Mouse (Mus musculus) forebrain, postnatal 0 days (tissue): ENCODE data around the gene Sh2d7. TPM values are rescaled to one million over a fixed set of nuclear protein-coding genes. Genes with fewer than 3 reads are reported as not detected.

Experiments
- ATAC-seq: fragments of 200-750 bp; cut with Nextera tagmentation; 2 replicates; pipeline ENCODE4 v1.8.0; 2017; ENCODE audit warnings: mild to moderate bottlenecking, moderate library complexity
- DNase-seq: peaks from one replicate; pipeline ENCODE4 v3.0.0-alpha.2; 2015
- H3K27ac ChIP-seq: fragments of 300-500 bp; sonication (generic); 2 replicates; pipeline ENCODE4 v1.5.1; 2014; ENCODE audit warnings: low read depth, mild to moderate bottlenecking, antibody characterized with exemption, low read length, moderate library complexity, mixed read lengths
- H3K27me3 ChIP-seq: fragments of 300-500 bp; sonication (generic); 2 replicates; pipeline ENCODE4 v1.6.1; 2014; ENCODE audit warnings: mild to moderate bottlenecking, low read length, mixed read lengths; ENCODE audit not compliant: insufficient read depth
- H3K36me3 ChIP-seq: fragments of 300-500 bp; sonication (generic); 2 replicates; pipeline ENCODE4 v1.6.1; 2014; ENCODE audit warnings: mild to moderate bottlenecking, moderate library complexity; ENCODE audit not compliant: insufficient read depth
- H3K4me1 ChIP-seq: fragments of 300-500 bp; sonication (generic); 2 replicates; pipeline ENCODE4 v1.6.1; 2014; ENCODE audit warnings: antibody characterized with exemption; ENCODE audit not compliant: insufficient read depth
- H3K4me2 ChIP-seq: fragments of 300-500 bp; sonication (generic); 2 replicates; pipeline ENCODE4 v1.6.1; 2014; ENCODE audit warnings: low read depth, mild to moderate bottlenecking, moderate library complexity
- H3K4me3 ChIP-seq: fragments of 300-500 bp; sonication (generic); 2 replicates; pipeline ENCODE4 v1.5.1; 2014; ENCODE audit warnings: low read depth, low read length, mixed read lengths
- H3K9ac ChIP-seq: fragments of 300-500 bp; sonication (generic); 2 replicates; pipeline ENCODE4 v1.6.1; 2014; ENCODE audit warnings: mild to moderate bottlenecking
- H3K9me3 ChIP-seq: fragments of 300-500 bp; sonication (generic); 2 replicates; pipeline ENCODE4 v1.6.1; 2016; ENCODE audit warnings: low read length
- CTCF ChIP-seq: sonication (generic); IDR thresholded peaks from 2 replicates; pipeline ENCODE4 v1.5.1; 2016; ENCODE audit warnings: antibody characterized with exemption, control low read depth, low read depth
- WGBS: fragments of 180-500 bp; shearing (Covaris S2); extraction: QIAGEN DNeasy Blood & Tissue Kit; methylation state at CpG from one replicate; pipeline ENCODE4 v1.1.7; 2014; 5-methylcytosine and 5-hydroxymethylcytosine counted together
- polyA plus RNA-seq: library from polyadenylated mRNA; unstranded; fragments of >200 nt; fragmentation: Nextera tagmentation; extraction: Ambion mirVana; gene quantifications from 2 replicates; pipeline ENCODE4 v1.2.1, GENCODE M21; 2015
- total RNA-seq: library from RNA; depleted of rRNA; stranded (reverse); fragments of >200 nt; gene quantifications from 2 replicates; pipeline ENCODE4 v1.2.3, GENCODE M21; 2014

Sh2d7 gene
- total and polyA plus RNA-seq, 2 experiments from 2014 or later, result not detected

GRCm38 (mm10) chr9:54502111-54502495 is 36.7 kb upstream of the Sh2d7 start:
- Histone ChIP-seq H3K27ac (peak overlapping the region; percentile 92), H3K9ac (peak overlapping the region; percentile 92), H3K36me3 (no peaks in the 10 kb centered on the region), H3K4me3 (peak overlapping the region; percentile 90), H3K4me1 (peaks cover 14% of the 10 kb centered on the region), H3K27me3 (no peaks in the 10 kb centered on the region), H3K4me2 (peak overlapping the region; percentile 76), H3K9me3 (no peaks in the 10 kb centered on the region)
- 2% methylated on average over 13 of the region's 13 CpGs for WGBS
- TF ChIP-seq CTCF, result no peak
- peak; percentile 28; the same call in 1 of the 2 replicates for ATAC-seq
- no peak for DNase-seq

GRCm38 (mm10) chr9:54502873-54503272 is 35.9 kb upstream of the Sh2d7 start:
- Histone ChIP-seq H3K4me3 (peak overlapping the region; percentile 90), H3K27me3 (no peaks in the 10 kb centered on the region), H3K9me3 (no peaks in the 10 kb centered on the region), H3K4me2 (peak overlapping the region; percentile 76), H3K27ac (no peak overlapping the region), H3K36me3 (no peaks in the 10 kb centered on the region), H3K4me1 (peaks cover 14% of the 10 kb centered on the region), H3K9ac (0 out of 2 replicates have a peak overlapping the region, but pooled peaks have one; percentile 18)
- ATAC-seq (no peak), DNase-seq (no peak)
- WGBS, result 11% methylated on average over 12 of the region's 12 CpGs
- no peak for TF ChIP-seq CTCF

- DNase-seq (no peak), ATAC-seq (no peak)
- H3K9ac ChIP-seq, result no peak overlapping the region
- H3K4me1 ChIP-seq, result no peaks in the 10 kb centered on the region
- 83% methylated on average over 2 of the region's 2 CpGs for WGBS
- no peak overlapping the region for H3K4me3 ChIP-seq
- no peaks in the 10 kb centered on the region for H3K9me3 ChIP-seq
- TF ChIP-seq CTCF, result no peak
- no peaks in the 10 kb centered on the region for H3K36me3 ChIP-seq
- H3K27me3 ChIP-seq, result no peaks in the 10 kb centered on the region
- H3K4me2 ChIP-seq, result no peak overlapping the region
- H3K27ac ChIP-seq, result no peak overlapping the region
Observed at GRCm38 (mm10) chr9:54515991-54516390, 22.8 kb upstream of the Sh2d7 start.

- no peak for TF ChIP-seq CTCF
- DNase-seq, result no peak
- Histone ChIP-seq H3K4me1 (no peaks in the 10 kb centered on the region), H3K36me3 (no peaks in the 10 kb centered on the region), H3K27me3 (no peaks in the 10 kb centered on the region), H3K9ac (no peak overlapping the region), H3K4me3 (no peak overlapping the region), H3K4me2 (no peak overlapping the region), H3K9me3 (no peaks in the 10 kb centered on the region), H3K27ac (no peak overlapping the region)
- WGBS, result 70% methylated on average over 7 of the region's 7 CpGs
- ATAC-seq, result no peak
Observed at GRCm38 (mm10) chr9:54518921-54519320, 19.9 kb upstream of the Sh2d7 start.

- TF ChIP-seq CTCF, result no peak
- H3K4me1 ChIP-seq, result no peaks in the 10 kb centered on the region
- no peak overlapping the region for H3K4me2 ChIP-seq
- no peak overlapping the region for H3K27ac ChIP-seq
- no peak overlapping the region for H3K9ac ChIP-seq
- 82% methylated on average over 4 of the region's 4 CpGs for WGBS
- H3K27me3 ChIP-seq, result no peaks in the 10 kb centered on the region
- ATAC-seq (no peak), DNase-seq (no peak)
- no peak overlapping the region for H3K4me3 ChIP-seq
- H3K9me3 ChIP-seq, result no peaks in the 10 kb centered on the region
- no peaks in the 10 kb centered on the region for H3K36me3 ChIP-seq
Observed at GRCm38 (mm10) chr9:54520286-54520685, 18.5 kb upstream of the Sh2d7 start.

GRCm38 (mm10) chr9:54527694-54528093 is 11.1 kb upstream of the Sh2d7 start:
- no peak for ATAC-seq
- peak; percentile 52 for TF ChIP-seq CTCF

GRCm38 (mm10) chr9:54529950-54530349 is 8.8 kb upstream of the Sh2d7 start:
- 47% methylated on average over 2 of the region's 2 CpGs for WGBS

More at GRCm38 (mm10) chr9:54527694-54528093, 11.1 kb upstream of the Sh2d7 start:
- Histone ChIP-seq H3K9me3 (no peaks in the 10 kb centered on the region), H3K4me2 (no peak overlapping the region), H3K27ac (no peak overlapping the region), H3K9ac (no peak overlapping the region), H3K4me1 (no peaks in the 10 kb centered on the region), H3K36me3 (no peaks in the 10 kb centered on the region), H3K27me3 (no peaks in the 10 kb centered on the region), H3K4me3 (no peak overlapping the region)
- 72% methylated on average over 7 of the region's 7 CpGs for WGBS
- no peak for DNase-seq

More at GRCm38 (mm10) chr9:54529950-54530349, 8.8 kb upstream of the Sh2d7 start:
- H3K4me2 ChIP-seq, result no peak overlapping the region
- no peaks in the 10 kb centered on the region for H3K9me3 ChIP-seq
- DNase-seq (no peak), ATAC-seq (no peak)
- H3K4me1 ChIP-seq, result no peaks in the 10 kb centered on the region
- H3K27ac ChIP-seq, result no peak overlapping the region
- no peak for TF ChIP-seq CTCF
- no peak overlapping the region for H3K4me3 ChIP-seq
- no peak overlapping the region for H3K9ac ChIP-seq
- no peaks in the 10 kb centered on the region for H3K36me3 ChIP-seq
- no peaks in the 10 kb centered on the region for H3K27me3 ChIP-seq
